ENCODE assay signal across 20 mouse cellular contexts in the genomic region with DNA sequence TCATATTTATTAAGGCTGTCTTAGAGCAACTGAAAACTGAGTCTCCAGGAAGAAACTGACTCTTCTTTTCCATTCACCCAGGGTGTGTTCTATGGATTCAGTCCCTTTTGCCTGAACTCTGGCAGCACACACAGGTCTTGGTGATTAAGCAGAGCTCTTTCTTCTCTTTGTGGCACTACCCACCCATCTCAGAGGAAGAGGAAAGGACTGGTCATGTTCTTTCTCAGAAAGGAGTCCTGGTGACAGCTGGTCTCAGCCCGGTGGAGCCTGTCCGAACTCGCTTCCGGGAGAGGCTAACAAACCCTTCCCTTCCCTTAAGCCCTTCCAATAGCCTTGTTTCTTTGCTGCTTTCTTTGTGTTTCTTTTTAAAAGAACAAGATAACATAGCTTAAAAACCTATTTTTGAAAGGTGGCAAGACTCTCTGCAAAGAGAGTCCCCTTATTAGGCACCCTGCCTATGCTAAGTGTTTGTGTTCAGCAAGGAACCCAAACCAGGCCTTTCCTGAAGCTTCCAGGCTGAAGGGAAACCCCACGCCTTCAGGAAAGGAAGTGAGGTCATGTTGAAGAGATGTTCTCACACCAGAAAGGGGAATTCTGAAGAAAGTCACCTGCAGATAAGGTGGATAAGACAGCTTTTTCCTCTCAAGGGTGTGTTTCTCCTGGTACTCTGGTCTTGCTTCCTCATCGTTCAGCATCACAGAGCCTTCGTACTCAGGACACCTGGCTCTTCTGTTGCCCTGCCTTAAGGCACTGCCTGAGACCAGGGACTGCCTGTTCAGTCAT. TPM values are rescaled to one million over a fixed set of nuclear protein-coding genes. Genes with fewer than 3 reads are reported as not detected.
DNase-seq lines count a peak whose midpoint lies in the region; ATAC-seq and TF ChIP-seq lines count a peak whose summit lies in the region.
"Had no signal": no experiment of that assay in that cellular context is flagged by ENCODE, and none has a peak within 500 bp of the region (broad histone marks: within the 10 kb centered on the region; RNA-seq: fewer than 3 reads in every experiment).

No protein-coding gene starts in this region.

- no peak for TF ChIP-seq CTCF in gastrocnemius, adult 2 months (IDR thresholded peaks at IDR 0.05)
- TF ChIP-seq CTCF in intestine, postnatal 0 days (IDR thresholded peaks at IDR 0.05; ENCODE audit: low read depth), result no peak

- intact Hi-C loops in gastrocnemius, adult 2 months (cut with DNase I), result no loop called here

- no peak for ATAC-seq in intestine, embryonic 14.5 days (replicated peaks; ENCODE audit: low FRiP score, low TSS enrichment, low read depth)
- no peak for ATAC-seq in intestine, postnatal 0 days
- ATAC-seq: forebrain, postnatal 0 days; hindbrain, embryonic 16.5 days had no signal

- WGBS in intestine, embryonic 14.5 days, result 77% methylated on average over 7 of the region's 7 CpGs
- 65% methylated on average over 7 of the region's 7 CpGs for WGBS in intestine, postnatal 0 days

- H3K4me3 ChIP-seq in gastrocnemius, adult 2 months, result no peak overlapping the region
- H3K4me3 ChIP-seq in intestine, embryonic 14.5 days (ENCODE audit: low read depth, low read length), result no peak overlapping the region
- H3K4me3 ChIP-seq in intestine, postnatal 0 days (ENCODE audit: low read depth, low read length), result no peak overlapping the region
- H3K4me3 ChIP-seq: midbrain, embryonic 12.5 days; neural tube, embryonic 13.5 days had no signal

- DNase-seq in gastrocnemius, adult 2 months, result no peak
- DNase-seq in gastrocnemius, adult 18-20 months (ENCODE audit: low spot score), result no peak
- DNase-seq in intestine, embryonic 14.5 days (ENCODE audit: low spot score), result peak; percentile 44
- peak; percentile 2 for DNase-seq in urinary bladder, postnatal 25 days (ENCODE audit: low spot score)
- no peak for DNase-seq in urinary bladder, adult 18-20 months (ENCODE audit: low spot score in 2 of 2)
- DNase-seq in left cerebral cortex, adult 9 months (ENCODE audit: low spot score in 2 of 2), result no peak
- no peak for DNase-seq in lung, postnatal 10 days
- DNase-seq: adrenal gland, postnatal 25 days; cerebellum, adult 9-10 months; forebrain, postnatal 0 days; lung, adult 2 months; spleen, adult 18-20 months; thymus, postnatal 4 days had no signal

- peak overlapping the region; percentile 91 for H3K27ac ChIP-seq in gastrocnemius, adult 2 months
- no peak overlapping the region for H3K27ac ChIP-seq in intestine, embryonic 14.5 days (ENCODE audit: low read depth)
- H3K27ac ChIP-seq in intestine, postnatal 0 days (ENCODE audit: low read depth, low read length), result no peak overlapping the region
- H3K27ac ChIP-seq: midbrain, embryonic 12.5 days; neural tube, embryonic 13.5 days had no signal

- no peak overlapping the region for H3K4me2 ChIP-seq in intestine, embryonic 14.5 days (ENCODE audit: low read length)
- H3K4me2 ChIP-seq in intestine, postnatal 0 days (replicated peaks; ENCODE audit: low read depth), result no peak overlapping the region
- H3K4me2 ChIP-seq: liver, embryonic 11.5 days; midbrain, embryonic 12.5 days; neural tube, embryonic 13.5 days had no signal

- H3K27me3 ChIP-seq in intestine, embryonic 14.5 days (replicated peaks; ENCODE audit: control insufficient read depth, insufficient read depth, low read length), result no peaks in the 10 kb centered on the region
- H3K27me3 ChIP-seq in intestine, postnatal 0 days (replicated peaks; ENCODE audit: control insufficient read depth, insufficient read depth, low read length), result no peaks in the 10 kb centered on the region
- H3K27me3 ChIP-seq: neural tube, embryonic 13.5 days had no signal

- no peaks in the 10 kb centered on the region for H3K36me3 ChIP-seq in intestine, embryonic 14.5 days (ENCODE audit: control insufficient read depth, insufficient read depth, low read length)
- no peaks in the 10 kb centered on the region for H3K36me3 ChIP-seq in intestine, postnatal 0 days (ENCODE audit: control insufficient read depth, insufficient read depth)
- H3K36me3 ChIP-seq: midbrain, embryonic 12.5 days; neural tube, embryonic 13.5 days had no signal

- peaks cover 13% of the 10 kb centered on the region for H3K4me1 ChIP-seq in intestine, embryonic 14.5 days (replicated peaks; ENCODE audit: control insufficient read depth, insufficient read depth, low read length)
- 0 out of 2 replicates have a peak, but pooled peaks cover 6% of the 10 kb centered on the region for H3K4me1 ChIP-seq in intestine, postnatal 0 days (replicated peaks; ENCODE audit: control insufficient read depth, insufficient read depth, low read length)

- no peak overlapping the region for H3K9ac ChIP-seq in intestine, embryonic 14.5 days (ENCODE audit: low read length)
- H3K9ac ChIP-seq in intestine, postnatal 0 days (ENCODE audit: low read depth, low read length), result no peak overlapping the region
- H3K9ac ChIP-seq: forebrain, postnatal 0 days; midbrain, embryonic 12.5 days; neural tube, embryonic 13.5 days had no signal

- no peaks in the 10 kb centered on the region for H3K9me3 ChIP-seq in intestine, embryonic 14.5 days (ENCODE audit: control insufficient read depth, low read length)
- H3K9me3 ChIP-seq in intestine, postnatal 0 days (ENCODE audit: control insufficient read depth), result no peaks in the 10 kb centered on the region
- H3K9me3 ChIP-seq: midbrain, embryonic 12.5 days; neural tube, embryonic 13.5 days had no signal

RNA-seq across cellular contexts. Expression of a gene that starts 11.2 kb away (rescaled TPM):
- total RNA-seq in gastrocnemius, adult 2 months (2021), result 10 to 100 TPM; 18.3 to 50.1 TPM
- total RNA-seq in gastrocnemius, adult 18-20 months (2021), result 10 to 100 TPM; 38.3 to 44.0 TPM
- 9.6 and 9.7 TPM in 2 replicates for polyA plus RNA-seq in intestine, embryonic 14.5 days (2014; fragmentation: Nextera tagmentation; extraction: Ambion mirVana)
- 10.8 and 11.9 TPM in 2 replicates for polyA plus RNA-seq in intestine, postnatal 0 days (2015; fragmentation: Nextera tagmentation; extraction: Ambion mirVana)
- total RNA-seq: adrenal gland, postnatal 25 days had no signal
- polyA plus RNA-seq: cortical plate, adult 2 months; forebrain, postnatal 0 days; testis, adult 2 months had no signal

Comparison
In these comparisons a context has a peak if more than half of its experiments do, and no peak if none do; other contexts are left out.
1. DNase-seq: peak in intestine, embryonic 14.5 days (single experiment) and urinary bladder, postnatal 25 days (single experiment); none in gastrocnemius, adult 2 months (single experiment), gastrocnemius, adult 18-20 months (single experiment), urinary bladder, adult 18-20 months (0 of 2), left cerebral cortex, adult 9 months (0 of 2) and lung, postnatal 10 days (single experiment).